Mouse (Mus musculus) MEL (cell line): ENCODE measurements at regions not wholly inside any gene's neighbourhood (a gene's known extent, or its start where the extent isn't known, plus 50 kb on each side); places are given as distances from the start of the nearest gene placed in this dataset.

ENCODE experiments used
- HCFC1 ChIP-seq: IDR thresholded peaks from 2 replicates; pipeline ENCODE4 v1.6.1; 2012; ENCODE audit warnings: low read depth, mild to moderate bottlenecking, inconsistent platforms, low read length, improper control_type of control experiment, moderate library complexity
- MAZ ChIP-seq: IDR thresholded peaks from 2 replicates; pipeline ENCODE4 v1.6.1; 2012; ENCODE audit warnings: low read depth, mild to moderate bottlenecking, inconsistent platforms, low read length, improper control_type of control experiment
- UBTF ChIP-seq: IDR thresholded peaks from 2 replicates; pipeline ENCODE4 v1.6.1; 2012; ENCODE audit warnings: low read depth, mild to moderate bottlenecking, inconsistent platforms, low read length, improper control_type of control experiment, moderate library complexity, borderline replicate concordance; ENCODE audit not compliant: insufficient read depth

- no peak for TF ChIP-seq HCFC1
- TF ChIP-seq MAZ = no peak
- TF ChIP-seq UBTF = no peak
Observed at GRCm38 (mm10) chr15:72381164-72381563, 1453.2 kb upstream of the Gm6569 start.
